Mouse (Mus musculus) lung, postnatal 0 days (tissue): ENCODE results near the gene Clasrp. TPM values are rescaled to one million over a fixed set of nuclear protein-coding genes. Genes with fewer than 3 reads are reported as not detected.

ENCODE experiments used
- ATAC-seq: fragments of 200-750 bp; cut with Nextera tagmentation; 2 replicates; pipeline ENCODE4 v1.8.0; 2017; ENCODE audit warnings: moderate library complexity
- DNase-seq: peaks from one replicate; pipeline ENCODE4 v3.0.0-alpha.2; 2016; ENCODE audit warnings: low spot score
- H3K27ac ChIP-seq: fragments of 300-500 bp; sonication (generic); 2 replicates; pipeline ENCODE4 v1.5.1; 2014; ENCODE audit warnings: antibody characterized with exemption, mild to moderate bottlenecking, low read length, mixed read lengths
- H3K27me3 ChIP-seq: fragments of 300-500 bp; sonication (generic); replicated peaks from 2 replicates; pipeline ENCODE4 v1.6.1; 2014; ENCODE audit warnings: low read length, mixed read lengths; ENCODE audit not compliant: insufficient read depth
- H3K36me3 ChIP-seq: fragments of 300-500 bp; sonication (generic); 2 replicates; pipeline ENCODE4 v1.6.1; 2014; ENCODE audit warnings: low read length, mixed read lengths; ENCODE audit not compliant: insufficient read depth
- H3K4me1 ChIP-seq: fragments of 300-500 bp; sonication (generic); 2 replicates; pipeline ENCODE4 v1.6.1; 2014; ENCODE audit warnings: antibody characterized with exemption, low read depth, low read length, mixed read lengths; ENCODE audit not compliant: insufficient read depth
- H3K4me2 ChIP-seq: fragments of 300-500 bp; sonication (generic); replicated peaks from 2 replicates; pipeline ENCODE4 v1.6.1; 2014; ENCODE audit warnings: low read depth, mild to moderate bottlenecking, low read length, moderate library complexity, mixed read lengths
- H3K4me3 ChIP-seq: fragments of 300-500 bp; sonication (generic); 2 replicates; pipeline ENCODE4 v1.5.1; 2014; ENCODE audit warnings: low read depth, low read length
- H3K9ac ChIP-seq: fragments of 300-500 bp; sonication (generic); replicated peaks from 2 replicates; pipeline ENCODE4 v1.6.1; 2014; ENCODE audit warnings: low read depth, mild to moderate bottlenecking
- H3K9me3 ChIP-seq: fragments of 300-500 bp; sonication (generic); 2 replicates; pipeline ENCODE4 v1.6.1; 2016; ENCODE audit warnings: low read length, mixed read lengths
- CTCF ChIP-seq: IDR thresholded peaks from 2 replicates; pipeline ENCODE4 v1.5.1; 2016; ENCODE audit warnings: antibody characterized with exemption, mild to moderate bottlenecking
- EP300 ChIP-seq: IDR thresholded peaks from 2 replicates; pipeline ENCODE4 v1.6.1; 2016; ENCODE audit warnings: antibody characterized with exemption, mild to moderate bottlenecking, control low read depth
- WGBS: fragments of 180-500 bp; shearing (Covaris S2); extraction: QIAGEN DNeasy Blood & Tissue Kit; methylation state at CpG from one replicate; pipeline ENCODE4 v1.1.7; 2014; 5-methylcytosine and 5-hydroxymethylcytosine counted together
- polyA plus RNA-seq: library from polyadenylated mRNA; unstranded; fragments of >200 nt; fragmentation: Nextera tagmentation; extraction: Ambion mirVana; gene quantifications from 2 replicates; pipeline ENCODE4 v1.2.1, GENCODE M21; 2015

Clasrp gene
- polyA plus RNA-seq, 1 experiment from 2014 or later, result 22.6 TPM

GRCm38 (mm10) chr7:19633855-19634254 is 29.6 kb upstream of the Clasrp start:
- DNase-seq, result no peak
- Histone ChIP-seq H3K9me3 (no peaks in the 10 kb centered on the region), H3K9ac (no peak overlapping the region), H3K36me3 (peaks cover 36% of the 10 kb centered on the region), H3K4me3 (no peak overlapping the region), H3K27me3 (no peaks in the 10 kb centered on the region), H3K27ac (no peak overlapping the region), H3K4me1 (no peaks in the 10 kb centered on the region; the same call in 1 of the 2 replicates), H3K4me2 (no peak overlapping the region)
- TF ChIP-seq EP300, result no peak
- TF ChIP-seq CTCF, result no peak
- WGBS, result 94% methylated on average over 15 of the region's 15 CpGs
- no peak for ATAC-seq

- H3K9me3 ChIP-seq, result no peaks in the 10 kb centered on the region
- H3K27ac ChIP-seq, result no peak overlapping the region
- DNase-seq (no peak), ATAC-seq (no peak)
- TF ChIP-seq CTCF, result no peak
- TF ChIP-seq EP300, result no peak
- no peak overlapping the region for H3K9ac ChIP-seq
- H3K4me2 ChIP-seq, result no peak overlapping the region
- no peaks in the 10 kb centered on the region for H3K27me3 ChIP-seq
- no peaks in the 10 kb centered on the region; the same call in 1 of the 2 replicates for H3K4me1 ChIP-seq
- H3K4me3 ChIP-seq, result no peak overlapping the region
- 91% methylated on average over 17 of the region's 17 CpGs for WGBS
- H3K36me3 ChIP-seq, result peaks cover 30% of the 10 kb centered on the region
Measured at GRCm38 (mm10) chr7:19633197-19633596, 28.9 kb upstream of the Clasrp start.

GRCm38 (mm10) chr7:19632720-19633119 is 28.4 kb upstream of the Clasrp start:
- ATAC-seq (no peak), DNase-seq (no peak)
- Histone ChIP-seq H3K27me3 (no peaks in the 10 kb centered on the region), H3K27ac (no peak overlapping the region), H3K9ac (no peak overlapping the region), H3K4me3 (no peak overlapping the region), H3K4me1 (no peaks in the 10 kb centered on the region; the same call in 1 of the 2 replicates), H3K36me3 (peaks cover 28% of the 10 kb centered on the region), H3K4me2 (no peak overlapping the region), H3K9me3 (no peaks in the 10 kb centered on the region)
- TF ChIP-seq CTCF (no peak), EP300 (no peak)

- no peak overlapping the region for H3K27ac ChIP-seq
- no peak for DNase-seq
- no peak overlapping the region for H3K9ac ChIP-seq
- no peaks in the 10 kb centered on the region; the same call in 1 of the 2 replicates for H3K4me1 ChIP-seq
- H3K4me2 ChIP-seq, result no peak overlapping the region
- no peaks in the 10 kb centered on the region for H3K27me3 ChIP-seq
- H3K36me3 ChIP-seq, result peaks cover 24% of the 10 kb centered on the region
- H3K9me3 ChIP-seq, result no peaks in the 10 kb centered on the region
- ATAC-seq, result no peak
- TF ChIP-seq CTCF (no peak), EP300 (no peak)
- no peak overlapping the region for H3K4me3 ChIP-seq
Measured at GRCm38 (mm10) chr7:19632275-19632674, 28.0 kb upstream of the Clasrp start.

- WGBS, result under 1% methylated on average over 21 of the region's 41 CpGs
- ATAC-seq, result peak; percentile 64
- Histone ChIP-seq H3K36me3 (peaks cover 17% of the 10 kb centered on the region; the same call in 1 of the 2 replicates), H3K27ac (peak within 1 kb of the TSS; percentile 93), H3K9ac (peak within 1 kb of the TSS; percentile 43), H3K9me3 (no peaks in the 10 kb centered on the region), H3K4me2 (peak within 1 kb of the TSS; percentile 93), H3K4me3 (peak within 1 kb of the TSS; percentile 58), H3K4me1 (no peaks in the 10 kb centered on the region; the same call in 1 of the 2 replicates), H3K27me3 (no peaks in the 10 kb centered on the region)
- peak; percentile 91 for DNase-seq
- no peak for TF ChIP-seq EP300
- TF ChIP-seq CTCF, result no peak
Measured at GRCm38 (mm10) chr7:19629361-19629734, 25.1 kb upstream of the Clasrp start, which contains the start of gene Relb. Gene Relb (minus strand): TSS chr7:19629438.

GRCm38 (mm10) chr7:19628536-19629360 is 24.5 kb upstream of the Clasrp start:
- peak; percentile 91 for ATAC-seq
- Histone ChIP-seq H3K9me3 (no peaks in the 10 kb centered on the region), H3K4me2 (peak overlapping the region; percentile 93), H3K27me3 (no peaks in the 10 kb centered on the region), H3K4me3 (peak overlapping the region; percentile 58), H3K4me1 (no peaks in the 10 kb centered on the region; the same call in 1 of the 2 replicates), H3K27ac (peak overlapping the region; percentile 93), H3K9ac (peak overlapping the region; percentile 43), H3K36me3 (peaks cover 13% of the 10 kb centered on the region; the same call in 1 of the 2 replicates)
- TF ChIP-seq EP300 (no peak), CTCF (no peak)
- peak; percentile 100 for DNase-seq
- under 1% methylated on average over 51 of the region's 57 CpGs for WGBS
